Mouse (Mus musculus) cerebellum, adult 11 months (tissue): Measurements from ENCODE around the gene Acp5.
"Not testable (repeated sequence)": the region's sequence is repeated elsewhere in the genome, so short reads cannot be mapped to it uniquely, and the experiment has no call there.

Experiments used
- DNase-seq: peaks from one replicate; pipeline ENCODE4 v3.0.0; 2022

Gene Acp5

GRCm38 (mm10) chr9:22135644-22136390 lies at the start of gene Acp5:
Gene Acp5 (minus strand): TSS chr9:22135711.
- no peak for DNase-seq

DNA sequence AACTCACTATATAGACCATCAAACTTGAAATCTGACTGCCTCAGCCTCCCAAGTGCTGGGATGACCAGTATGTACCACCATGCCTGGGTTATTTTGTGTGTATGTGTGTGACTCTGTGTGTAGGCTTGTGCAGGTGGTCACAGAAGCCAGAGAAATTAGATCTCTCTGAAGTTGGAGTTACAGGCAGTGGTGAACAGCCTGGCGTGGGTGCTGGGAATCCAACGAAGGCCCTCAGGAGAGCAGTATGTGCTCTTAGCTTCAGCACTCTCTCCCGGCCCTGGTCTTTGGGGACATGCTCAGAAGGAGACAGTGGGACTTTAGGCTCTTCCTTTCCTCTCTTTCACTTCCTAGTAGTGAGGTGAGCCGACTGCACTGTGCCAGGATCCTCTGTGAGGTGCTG lies 36.8 kb upstream of the Acp5 start:
- DNase-seq = no peak

DNA sequence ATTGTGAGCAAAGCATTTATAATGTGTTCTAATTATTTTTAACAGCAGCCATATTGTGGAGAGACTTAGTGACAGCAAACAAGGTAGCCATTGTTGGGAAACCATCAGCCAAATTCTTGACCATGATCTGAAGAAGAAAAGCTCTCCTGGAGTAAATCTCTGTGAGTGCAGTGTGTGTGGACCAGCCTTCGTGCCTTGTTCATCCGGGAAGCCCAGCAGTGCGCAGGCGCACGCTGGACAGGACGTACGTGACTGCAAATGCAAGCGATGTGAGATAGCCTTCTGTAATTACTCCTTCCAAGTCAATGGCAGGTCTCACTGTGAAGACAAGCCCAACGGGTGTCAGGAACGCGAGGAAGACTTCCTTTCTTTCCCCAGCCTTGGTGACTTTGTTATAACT lies 33.8 kb upstream of the Acp5 start:
- no peak for DNase-seq

GRCm38 (mm10) chr9:22167751-22168150 lies 32.2 kb upstream of the Acp5 start:
- no peak for DNase-seq

GRCm38 (mm10) chr9:22166686-22167085 lies 31.2 kb upstream of the Acp5 start:
- no peak for DNase-seq

GRCm38 (mm10) chr9:22165964-22166363 lies 30.5 kb upstream of the Acp5 start:
- DNase-seq = no peak

DNA sequence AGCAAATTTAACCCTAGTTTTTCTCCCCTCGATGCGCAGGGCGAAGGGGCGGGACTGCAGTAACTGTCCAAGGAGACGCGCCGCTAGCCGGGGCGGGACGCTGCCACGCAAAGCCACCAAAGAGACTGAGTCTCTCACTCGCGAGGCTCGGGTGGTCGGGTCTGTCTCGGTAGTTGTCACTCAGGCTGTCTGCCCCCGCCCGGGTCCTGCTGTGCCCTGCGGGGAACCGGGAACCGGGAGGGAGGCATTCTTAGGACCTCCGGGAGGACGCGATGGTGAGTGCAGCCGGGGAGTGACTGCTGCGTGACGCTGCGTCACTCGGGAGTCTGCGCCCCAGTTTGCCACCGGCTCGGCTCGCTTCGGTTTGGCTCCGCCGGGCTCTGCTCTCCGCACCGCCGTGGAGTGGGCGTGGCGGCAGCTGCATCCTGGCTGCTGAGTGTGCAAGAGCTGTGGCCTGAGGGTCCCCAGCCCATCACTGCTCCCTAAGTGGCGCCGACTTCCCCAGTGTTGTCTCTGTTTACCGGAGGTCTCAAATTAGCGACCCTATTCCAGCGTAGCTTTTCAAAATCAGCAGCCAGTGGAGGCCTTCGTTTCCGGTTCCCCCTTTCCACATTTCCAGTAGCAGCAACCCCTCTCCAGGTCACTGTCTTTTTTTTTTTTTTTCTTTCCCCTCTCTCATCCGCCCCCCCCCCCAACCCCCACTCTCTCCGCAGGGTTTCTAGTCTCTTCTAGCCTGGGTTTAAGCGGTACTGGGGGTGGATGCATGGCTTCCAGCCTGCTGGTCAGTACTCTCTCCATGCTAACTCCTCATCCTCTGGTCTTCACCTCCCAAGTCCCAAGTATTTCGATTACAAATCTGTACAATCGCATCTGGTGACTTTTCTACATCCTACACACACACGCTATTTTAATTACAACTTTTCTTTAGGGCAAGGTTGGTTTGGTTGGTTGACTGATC lies 29.5 kb upstream of the Acp5 start:
- peak; percentile 52 for DNase-seq

DNA sequence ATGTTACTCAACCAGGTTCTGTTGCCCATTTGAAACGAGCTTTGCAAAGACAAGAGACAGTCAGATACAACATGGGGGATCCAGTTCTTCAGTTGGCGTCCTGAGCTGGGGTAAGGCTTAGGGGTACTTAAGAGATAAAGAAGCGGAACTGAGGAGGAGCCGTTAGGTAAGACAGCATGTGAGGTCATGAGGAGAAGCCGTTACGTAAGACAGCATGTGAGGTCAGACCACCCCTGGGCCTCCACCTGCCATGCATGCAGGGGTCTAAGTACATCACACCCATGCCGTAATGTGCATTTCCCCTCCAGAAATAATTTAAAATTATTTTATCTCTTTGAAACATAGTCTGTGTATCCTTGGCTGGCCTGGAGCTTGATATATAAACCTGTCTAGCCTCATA lies 27.4 kb upstream of the Acp5 start:
- DNase-seq = no peak

- no peak for DNase-seq
Measured at GRCm38 (mm10) chr9:22162305-22162704, 26.8 kb upstream of the Acp5 start.

- no peak for DNase-seq
Measured at GRCm38 (mm10) chr9:22161299-22161698, 25.8 kb upstream of the Acp5 start.

- DNase-seq = peak; percentile 35
Measured at GRCm38 (mm10) chr9:22157516-22158265, 22.2 kb upstream of the Acp5 start.

DNA sequence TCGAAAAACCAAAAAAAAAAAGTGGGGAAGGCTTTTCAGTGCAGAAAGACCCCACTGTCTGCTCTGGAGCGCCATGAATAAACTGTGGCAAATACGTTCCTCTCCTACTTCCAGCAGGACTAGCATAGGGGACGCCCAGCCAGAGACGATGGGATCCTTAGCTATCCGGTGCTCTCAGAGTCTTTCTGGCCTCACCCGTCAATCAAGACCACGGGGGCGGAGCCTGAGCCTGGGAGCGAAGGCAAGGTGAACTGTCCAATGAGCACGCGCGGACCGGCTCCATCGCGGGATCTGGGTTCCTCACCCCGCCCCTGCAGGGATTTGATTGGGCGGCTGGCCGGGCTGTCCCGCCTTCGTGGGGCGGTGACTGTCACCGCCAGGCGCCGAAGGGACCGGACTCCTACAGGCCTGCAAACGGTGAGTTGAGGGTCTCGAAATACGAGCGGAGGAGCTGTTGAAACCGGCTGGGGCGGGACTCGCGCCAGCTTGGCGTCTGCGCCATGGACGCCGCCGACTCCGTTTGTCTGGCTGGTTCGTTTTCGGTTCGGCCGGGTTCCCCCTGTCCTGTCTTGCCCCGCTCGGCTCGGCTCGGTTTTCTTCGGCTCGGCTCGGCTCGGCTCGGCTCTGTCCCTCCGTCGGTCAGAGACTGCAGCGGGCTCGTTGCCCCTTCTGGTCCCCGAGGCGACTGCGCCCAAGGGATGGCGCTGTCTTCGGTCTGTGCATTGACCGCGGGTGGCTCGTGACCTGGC lies 21.2 kb upstream of the Acp5 start, which contains the start of gene Pigyl:
Pigyl (plus strand) TSS at position 350 of the 749 bp plus-strand sequence.
- DNase-seq = peak; percentile 99

DNA sequence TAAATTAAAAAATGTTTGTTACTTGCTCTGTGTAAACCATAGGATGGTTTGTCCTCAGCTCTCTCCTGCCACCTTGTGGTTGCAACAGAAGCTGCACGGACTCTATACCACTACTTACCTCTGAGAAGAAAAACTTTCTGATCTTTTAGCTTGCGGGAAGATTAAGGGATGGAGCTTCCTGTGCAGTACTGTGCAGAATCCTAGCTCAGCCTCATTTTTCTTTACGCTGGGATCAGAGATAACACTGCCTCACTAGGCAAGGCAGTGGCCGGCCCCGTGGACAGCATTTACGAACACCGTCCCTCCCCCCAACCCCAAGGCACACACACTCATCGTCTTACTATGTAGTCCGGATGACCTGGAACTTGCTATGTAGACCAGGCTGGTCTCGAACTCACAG lies 20.1 kb upstream of the Acp5 start:
- peak; percentile 64 for DNase-seq

DNA sequence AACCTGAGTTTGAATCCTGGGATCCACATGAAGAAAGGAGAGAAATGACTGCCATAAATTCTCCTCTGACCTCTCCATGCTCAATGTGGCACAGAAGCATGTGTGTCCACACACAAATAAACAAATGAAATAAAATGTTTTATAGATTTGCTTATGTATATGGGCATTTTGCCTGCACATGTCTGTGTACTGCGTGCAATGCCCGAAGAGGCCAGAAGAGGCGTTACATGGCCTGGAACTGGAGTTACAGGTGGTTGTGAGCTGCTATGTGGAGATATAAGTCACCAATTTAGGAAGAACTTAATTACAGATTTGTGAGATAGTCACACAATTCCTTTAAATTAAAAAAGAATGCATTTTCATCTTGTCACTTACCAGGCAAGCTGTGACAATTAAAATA lies 18.3 kb upstream of the Acp5 start:
- no peak for DNase-seq

GRCm38 (mm10) chr9:22150946-22151345 lies 15.4 kb upstream of the Acp5 start:
- no peak for DNase-seq

DNA sequence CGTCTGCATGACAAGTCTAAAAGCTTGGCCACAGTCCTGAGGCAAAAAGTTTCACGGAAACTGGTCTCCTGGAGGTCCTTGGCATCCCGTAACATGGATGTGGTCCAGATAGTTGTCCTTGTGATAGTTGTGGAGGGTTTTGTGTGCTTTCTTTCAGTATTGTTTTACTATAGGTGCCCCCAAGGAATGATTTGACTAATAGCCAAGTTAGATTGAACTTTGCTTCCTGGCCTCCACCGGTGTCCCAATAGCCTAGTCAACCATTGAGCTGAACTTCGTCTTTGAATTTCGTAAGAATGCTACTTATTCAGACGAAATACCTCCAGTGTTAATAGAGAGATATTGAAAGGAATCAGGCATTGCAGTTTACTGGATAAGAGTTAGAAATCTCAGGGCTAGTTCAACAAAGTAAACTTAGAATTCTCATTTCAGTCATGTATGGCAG lies 14.8 kb upstream of the Acp5 start:
- not testable (repeated sequence) for DNase-seq

GRCm38 (mm10) chr9:22149426-22150248 lies 14.1 kb upstream of the Acp5 start:
- no peak for DNase-seq

DNA sequence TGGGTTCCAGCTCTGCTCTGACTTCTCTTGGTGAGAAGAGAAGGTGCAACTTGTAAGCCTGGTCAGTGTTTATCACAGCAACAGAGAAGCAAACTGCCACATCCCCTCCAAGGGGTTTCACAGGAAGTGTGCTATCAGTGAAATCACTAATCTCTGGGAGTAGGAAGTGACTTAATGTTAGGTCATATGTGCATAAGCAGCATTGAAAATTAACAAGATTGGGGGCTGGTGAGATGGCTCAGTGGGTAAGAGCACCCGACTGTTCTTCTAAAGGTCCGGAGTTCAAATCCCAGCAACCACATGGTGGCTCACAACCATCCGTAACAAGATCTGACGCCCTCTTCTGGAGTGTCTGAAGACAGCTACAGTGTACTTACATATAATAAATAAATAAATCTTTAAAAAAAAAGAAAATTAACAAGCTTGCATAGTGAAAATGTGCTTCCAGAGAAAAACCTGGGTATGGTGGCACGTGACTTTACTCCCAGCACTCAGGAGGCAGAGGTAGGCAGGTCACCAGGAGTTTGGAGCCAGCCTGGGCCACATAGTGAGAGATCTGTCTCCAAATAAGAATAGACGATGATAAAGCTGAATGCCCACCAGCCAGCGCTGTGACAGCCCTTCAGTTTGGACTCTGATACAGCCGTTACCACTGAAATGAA lies 8.9 kb upstream of the Acp5 start:
- no peak for DNase-seq

GRCm38 (mm10) chr9:22143108-22144037 lies 7.9 kb upstream of the Acp5 start:
- DNase-seq = peak; percentile 85

- DNase-seq = peak; percentile 62
Measured at GRCm38 (mm10) chr9:22139746-22140145, 4.2 kb upstream of the Acp5 start.
